Mouse (Mus musculus): ENCODE results near the gene Slamf7. TPM values are rescaled to one million over a fixed set of nuclear protein-coding genes. Genes with fewer than 3 reads are reported as not detected.

Slamf7 gene
- total RNA-seq (2014; rRNA removed) (0.83 and 0.87 TPM in 2 replicates), polyA plus RNA-seq (2012; rRNA removed) (0.20 and 0.45 TPM in 2 replicates)

DNA sequence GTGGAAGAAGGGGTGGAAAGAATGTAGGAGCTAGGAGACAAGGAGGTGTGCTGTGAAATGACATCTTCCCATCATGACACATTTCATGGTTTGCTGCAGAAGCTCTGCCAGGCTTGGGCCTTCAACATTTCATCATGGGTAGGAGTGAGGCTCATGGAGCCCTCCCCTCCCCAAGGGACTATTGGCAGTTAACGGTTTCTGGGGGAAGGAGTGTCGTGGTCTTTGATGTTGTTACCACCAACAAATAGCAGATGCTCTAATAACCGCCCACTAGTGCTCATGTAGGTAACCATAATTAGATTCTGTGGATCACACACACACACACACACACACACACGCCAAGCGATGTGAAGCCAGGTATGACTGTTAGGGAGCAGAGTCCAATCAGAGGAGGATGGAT lies at the start of gene Slamf7:
TSS of gene Slamf7 (minus strand) at position 302 of the 400 bp plus-strand sequence.
- TF ChIP-seq CTCF (IDR thresholded peaks at IDR 0.05; ENCODE audit: low read depth, low read length) (no peak), POLR2A (IDR thresholded peaks at IDR 0.05; ENCODE audit: extremely low read depth, insufficient read depth, low read length) (no peak)
- 89% methylated on average over 5 of the region's 5 CpGs for WGBS
- Histone ChIP-seq H3K79me2 (ENCODE audit: control insufficient read depth, insufficient read depth, low read length) (no peaks in the 10 kb centered on the region), H3K4me3 (ENCODE audit: insufficient read depth, low read depth, low read length) (no peak within 1 kb of the TSS), H3K9ac (ENCODE audit: low read depth, low read length) (no peak within 1 kb of the TSS), H3K27me3 (ENCODE audit: control insufficient read depth, insufficient read depth, low read length) (no peaks in the 10 kb centered on the region; the same call in 1 of the 2 replicates), H3K36me3 (ENCODE audit: control insufficient read depth, insufficient read depth, low read length) (no peaks in the 10 kb centered on the region), H3K27ac (replicated peaks; ENCODE audit: insufficient read depth, low read depth, low read length) (no peak within 1 kb of the TSS), H3K4me1 (ENCODE audit: control insufficient read depth, insufficient read depth, low read length) (no peaks in the 10 kb centered on the region)
- DNase-seq (ENCODE audit: extremely low read depth, low read depth, low spot score): no peak

DNA sequence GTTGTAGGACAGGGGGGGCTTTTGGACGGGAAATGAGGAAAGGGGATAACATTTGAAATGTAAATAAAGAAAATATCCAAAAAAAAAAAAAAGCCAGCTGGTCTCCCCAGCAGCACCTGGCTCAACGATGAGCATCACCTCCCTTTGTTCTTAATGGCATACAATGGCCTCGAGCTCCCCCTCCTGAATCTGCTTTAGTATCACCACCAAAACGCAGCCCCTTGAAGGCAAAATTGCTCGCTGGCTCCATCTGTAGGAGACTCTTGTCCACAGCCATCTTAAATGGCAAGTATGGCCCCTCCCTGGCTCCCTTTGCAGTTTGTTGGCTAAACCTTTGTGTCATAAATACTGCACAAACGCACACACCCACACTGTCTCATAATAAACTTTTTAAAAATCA lies 46.1 kb upstream of the Slamf7 start:
- TF ChIP-seq CTCF (IDR thresholded peaks at IDR 0.05; ENCODE audit: low read depth, low read length) (peak; percentile 7; the same call in 1 of the 2 replicates), POLR2A (IDR thresholded peaks at IDR 0.05; ENCODE audit: extremely low read depth, insufficient read depth, low read length) (no peak)
- H3K27ac ChIP-seq (replicated peaks; ENCODE audit: insufficient read depth, low read depth, low read length): no peak overlapping the region
- H3K9ac ChIP-seq (ENCODE audit: low read depth, low read length): no peak overlapping the region
- no peaks in the 10 kb centered on the region for H3K79me2 ChIP-seq (ENCODE audit: control insufficient read depth, insufficient read depth, low read length)
- WGBS: 13% methylated on average over 6 of the region's 6 CpGs
- no peaks in the 10 kb centered on the region for H3K36me3 ChIP-seq (ENCODE audit: control insufficient read depth, insufficient read depth, low read length)
- no peak for DNase-seq (ENCODE audit: extremely low read depth, low read depth, low spot score)
- H3K27me3 ChIP-seq (ENCODE audit: control insufficient read depth, insufficient read depth, low read length): no peaks in the 10 kb centered on the region
- H3K4me3 ChIP-seq (ENCODE audit: insufficient read depth, low read depth, low read length): no peak overlapping the region
- no peaks in the 10 kb centered on the region for H3K4me1 ChIP-seq (ENCODE audit: control insufficient read depth, insufficient read depth, low read length)

DNA sequence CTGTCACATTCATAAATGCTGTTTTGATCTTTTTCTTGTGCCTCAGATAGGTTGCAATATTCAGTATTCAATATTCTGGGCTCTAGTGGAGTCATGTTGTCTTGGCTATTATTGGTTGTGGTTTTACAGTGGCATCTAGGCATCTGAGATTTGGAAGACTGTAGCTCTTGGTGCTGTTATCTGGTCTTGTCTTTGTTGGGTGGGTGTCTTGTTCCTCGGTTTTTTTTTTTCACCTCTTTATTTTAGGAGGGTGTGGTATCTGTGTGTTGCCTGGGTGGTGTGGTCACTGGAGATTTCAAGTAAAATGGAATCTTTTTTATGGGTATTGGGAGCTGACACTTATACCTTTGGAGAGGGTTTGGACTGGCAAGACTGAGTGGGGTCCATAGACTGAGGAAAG lies 41.1 kb upstream of the Slamf7 start:
- H3K4me3 ChIP-seq (ENCODE audit: insufficient read depth, low read depth, low read length): no peak overlapping the region
- no peak for DNase-seq (ENCODE audit: extremely low read depth, low read depth, low spot score)
- H3K4me1 ChIP-seq (ENCODE audit: control insufficient read depth, insufficient read depth, low read length): no peaks in the 10 kb centered on the region
- no peaks in the 10 kb centered on the region for H3K36me3 ChIP-seq (ENCODE audit: control insufficient read depth, insufficient read depth, low read length)
- no peaks in the 10 kb centered on the region for H3K27me3 ChIP-seq (ENCODE audit: control insufficient read depth, insufficient read depth, low read length)
- no peaks in the 10 kb centered on the region for H3K79me2 ChIP-seq (ENCODE audit: control insufficient read depth, insufficient read depth, low read length)
- WGBS: 72% methylated on average over 1 of the region's 1 CpGs
- no peak overlapping the region for H3K9ac ChIP-seq (ENCODE audit: low read depth, low read length)
- no peak overlapping the region for H3K27ac ChIP-seq (replicated peaks; ENCODE audit: insufficient read depth, low read depth, low read length)
- TF ChIP-seq POLR2A (IDR thresholded peaks at IDR 0.05; ENCODE audit: extremely low read depth, insufficient read depth, low read length): no peak
- TF ChIP-seq CTCF (IDR thresholded peaks at IDR 0.05; ENCODE audit: low read depth, low read length): no peak

DNA sequence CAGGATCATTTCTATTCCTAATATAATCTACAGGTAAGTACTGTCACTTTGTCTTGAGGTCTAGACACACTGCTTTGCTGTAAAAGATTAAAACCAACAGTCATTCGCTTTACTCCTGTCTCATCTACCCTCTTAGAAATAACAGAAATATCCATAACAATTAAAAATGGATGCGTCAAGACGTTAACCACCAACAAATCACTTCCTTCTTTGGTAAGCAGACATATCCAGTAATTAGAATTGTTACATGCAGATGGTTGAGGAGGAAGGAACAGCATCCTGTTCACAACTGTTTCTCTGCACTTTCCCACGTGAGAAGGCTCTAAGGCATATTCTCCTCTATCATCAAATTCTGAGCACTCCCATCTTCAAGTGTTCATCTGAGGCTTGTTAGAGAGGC lies 34.5 kb upstream of the Slamf7 start:
- no peak for TF ChIP-seq POLR2A (IDR thresholded peaks at IDR 0.05; ENCODE audit: extremely low read depth, insufficient read depth, low read length)
- H3K27ac ChIP-seq (replicated peaks; ENCODE audit: insufficient read depth, low read depth, low read length): no peak overlapping the region

DNA sequence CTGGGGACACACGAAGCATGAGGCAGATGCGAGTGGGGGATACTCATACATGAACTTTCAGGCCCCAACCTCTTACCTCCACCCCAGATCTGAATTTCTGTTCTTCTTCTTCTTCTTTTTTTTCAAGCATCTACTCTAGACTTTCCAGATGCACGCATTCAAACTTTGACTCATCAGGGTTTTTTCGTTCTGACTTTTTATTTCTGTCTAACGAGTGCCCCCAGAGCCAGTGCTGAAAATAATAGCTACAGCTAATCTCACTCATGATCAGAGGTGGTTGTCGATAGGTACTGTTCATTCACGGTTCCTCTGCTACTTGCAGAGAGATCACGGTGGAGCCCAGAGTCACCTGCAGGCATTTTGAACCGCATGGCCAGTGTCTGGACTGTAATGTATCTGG lies 32.1 kb upstream of the Slamf7 start:
- Histone ChIP-seq H3K27ac (replicated peaks; ENCODE audit: insufficient read depth, low read depth, low read length) (no peak overlapping the region), H3K4me1 (ENCODE audit: control insufficient read depth, insufficient read depth, low read length) (no peaks in the 10 kb centered on the region), H3K9ac (ENCODE audit: low read depth, low read length) (no peak overlapping the region), H3K27me3 (ENCODE audit: control insufficient read depth, insufficient read depth, low read length) (no peaks in the 10 kb centered on the region), H3K79me2 (ENCODE audit: control insufficient read depth, insufficient read depth, low read length) (no peaks in the 10 kb centered on the region), H3K36me3 (ENCODE audit: control insufficient read depth, insufficient read depth, low read length) (no peaks in the 10 kb centered on the region), H3K4me3 (ENCODE audit: insufficient read depth, low read depth, low read length) (no peak overlapping the region)
- TF ChIP-seq CTCF (IDR thresholded peaks at IDR 0.05; ENCODE audit: low read depth, low read length): no peak
- no peak for TF ChIP-seq POLR2A (IDR thresholded peaks at IDR 0.05; ENCODE audit: extremely low read depth, insufficient read depth, low read length)
- WGBS: 86% methylated on average over 9 of the region's 9 CpGs
- no peak for DNase-seq (ENCODE audit: extremely low read depth, low read depth, low spot score)

More for the DNA sequence above, 34.5 kb upstream of the Slamf7 start:
- H3K79me2 ChIP-seq (ENCODE audit: control insufficient read depth, insufficient read depth, low read length): no peaks in the 10 kb centered on the region
- DNase-seq (ENCODE audit: extremely low read depth, low read depth, low spot score): no peak
- no peaks in the 10 kb centered on the region for H3K27me3 ChIP-seq (ENCODE audit: control insufficient read depth, insufficient read depth, low read length)
- no peaks in the 10 kb centered on the region for H3K36me3 ChIP-seq (ENCODE audit: control insufficient read depth, insufficient read depth, low read length)
- no peaks in the 10 kb centered on the region for H3K4me1 ChIP-seq (ENCODE audit: control insufficient read depth, insufficient read depth, low read length)
- no peak overlapping the region for H3K4me3 ChIP-seq (ENCODE audit: insufficient read depth, low read depth, low read length)
- H3K9ac ChIP-seq (ENCODE audit: low read depth, low read length): no peak overlapping the region
- WGBS: 73% methylated on average over 4 of the region's 4 CpGs

DNA sequence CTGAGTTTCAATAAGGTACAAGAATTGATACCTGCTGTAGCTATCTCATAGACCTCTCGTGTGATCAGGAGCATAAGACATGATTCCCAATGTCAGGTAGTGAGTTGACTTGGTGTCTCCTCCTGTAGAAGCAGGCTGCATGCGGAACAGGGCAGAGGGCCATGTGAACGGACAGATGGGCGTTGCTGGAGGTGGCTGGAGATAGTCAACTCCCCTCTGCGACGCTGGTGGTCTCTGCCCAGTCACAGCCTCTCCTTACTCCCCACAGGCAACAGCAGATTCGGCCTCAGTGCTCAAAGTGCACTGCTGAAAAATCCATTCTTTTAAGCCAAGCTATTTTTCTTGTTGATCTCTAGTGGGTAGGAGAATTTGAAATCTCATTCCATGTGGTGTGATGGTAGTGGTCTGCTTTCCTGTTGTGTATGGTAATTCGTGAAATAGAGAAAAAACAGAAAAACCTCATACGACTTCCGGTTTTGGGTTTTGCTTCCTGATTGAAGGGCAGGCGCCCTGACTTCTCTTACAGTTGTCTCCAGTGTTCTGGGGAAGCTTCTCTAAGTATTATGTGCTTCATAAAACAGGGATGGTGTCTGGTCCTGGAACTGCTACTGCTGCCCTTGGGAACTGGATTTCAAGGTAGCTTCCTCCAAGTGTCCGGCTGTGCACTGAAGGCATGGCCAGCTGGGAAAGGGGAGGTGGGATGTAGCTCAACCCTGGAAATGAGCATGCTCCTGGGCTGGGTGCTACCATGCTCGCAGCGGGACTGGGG lies 28.9 kb upstream of the Slamf7 start, which contains the start of gene Cd48:
TSS of gene Cd48 (plus strand) at position 479 of the 769 bp plus-strand sequence.
- no peaks in the 10 kb centered on the region for H3K79me2 ChIP-seq (ENCODE audit: control insufficient read depth, insufficient read depth, low read length)
- TF ChIP-seq POLR2A (IDR thresholded peaks at IDR 0.05; ENCODE audit: extremely low read depth, insufficient read depth, low read length): no peak
- TF ChIP-seq CTCF (IDR thresholded peaks at IDR 0.05; ENCODE audit: low read depth, low read length): no peak
- H3K9ac ChIP-seq (ENCODE audit: low read depth, low read length): peak within 1 kb of the TSS; percentile 29
- no peaks in the 10 kb centered on the region for H3K4me1 ChIP-seq (ENCODE audit: control insufficient read depth, insufficient read depth, low read length)
- H3K27me3 ChIP-seq (ENCODE audit: control insufficient read depth, insufficient read depth, low read length): no peaks in the 10 kb centered on the region
- peak; percentile 12 for DNase-seq (ENCODE audit: extremely low read depth, low read depth, low spot score)
- H3K27ac ChIP-seq (replicated peaks; ENCODE audit: insufficient read depth, low read depth, low read length): no peak within 1 kb of the TSS; the same call in 1 of the 2 replicates
- no peaks in the 10 kb centered on the region for H3K36me3 ChIP-seq (ENCODE audit: control insufficient read depth, insufficient read depth, low read length)
- 74% methylated on average over 14 of the region's 14 CpGs for WGBS
- peak within 1 kb of the TSS; percentile 45 for H3K4me3 ChIP-seq (ENCODE audit: insufficient read depth, low read depth, low read length)

Measured in liver, adult 2 months (tissue).